Mouse (Mus musculus): Measurements from ENCODE around the gene Tom1l1.

The Tom1l1 gene

DNA sequence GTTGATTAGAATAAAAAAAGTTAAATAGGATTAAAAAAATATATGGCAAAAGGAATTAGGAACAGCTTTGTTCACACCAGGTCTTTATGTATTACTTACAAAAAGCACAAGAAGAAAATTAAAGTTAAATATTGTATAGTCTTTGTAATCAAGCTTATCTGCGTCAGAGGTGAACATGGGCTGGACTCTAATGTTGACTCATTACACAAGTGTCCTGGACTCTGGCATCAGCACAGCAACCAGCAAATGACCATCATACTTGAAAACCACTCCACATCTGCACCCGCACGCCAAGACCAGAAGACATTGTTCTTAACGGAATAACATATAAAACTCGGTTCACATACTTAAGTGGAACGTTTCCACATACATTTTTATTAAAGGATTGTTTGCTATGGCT lies 20.8 kb downstream of the Tom1l1 start:
- no peak for DNase-seq (ENCODE audit: low read depth)

DNA sequence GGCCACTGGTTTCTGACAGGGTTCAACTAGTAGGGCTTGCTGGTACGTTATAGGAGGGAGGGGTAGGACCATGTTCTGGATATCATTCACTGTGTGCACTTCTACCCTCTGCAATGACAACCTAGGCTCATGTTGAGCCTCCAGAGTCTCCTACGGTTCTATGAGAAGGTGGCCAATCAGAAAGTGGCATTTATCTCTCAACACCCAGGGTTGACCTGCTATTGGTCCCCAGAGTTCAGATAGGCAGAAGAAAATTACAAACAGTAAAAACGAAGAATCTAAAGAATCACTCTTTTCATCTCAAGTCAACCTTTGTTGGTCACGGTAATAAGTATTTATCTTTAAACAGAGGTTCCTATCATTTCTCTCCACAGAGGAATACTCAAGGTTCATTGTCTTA lies 21.2 kb downstream of the Tom1l1 start:
- no peak for DNase-seq (ENCODE audit: low read depth)

DNA sequence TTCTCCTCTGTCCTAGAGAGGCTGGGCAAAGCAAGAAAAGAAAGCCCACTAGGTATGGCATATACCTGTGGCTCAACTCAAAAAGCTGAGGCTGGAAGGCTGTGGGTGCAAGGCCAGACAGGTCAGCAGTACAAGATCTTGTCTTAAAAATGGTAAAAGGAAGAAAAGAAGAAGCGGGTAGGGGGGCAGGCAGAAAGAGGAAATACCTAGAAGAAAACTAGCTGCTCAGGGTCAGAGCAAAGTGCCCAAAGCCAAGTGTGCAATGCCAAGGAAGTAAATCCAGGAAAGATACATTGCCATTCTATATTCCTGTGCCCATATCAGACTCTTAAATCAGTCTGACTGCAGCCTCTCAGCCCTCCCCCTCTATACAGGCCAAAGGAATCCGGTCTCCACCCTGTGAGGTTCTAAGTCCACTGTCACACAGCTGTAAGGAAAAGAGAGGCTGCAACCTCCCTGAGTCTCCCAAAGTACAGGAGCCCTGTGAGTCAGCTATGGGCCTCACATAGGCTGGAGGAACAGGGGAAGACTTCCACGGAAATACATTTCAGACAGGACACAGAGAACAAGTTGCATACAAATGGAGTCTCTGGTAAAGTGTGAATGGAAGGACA lies 21.9 kb downstream of the Tom1l1 start:
- peak; percentile 36 for DNase-seq (ENCODE audit: low read depth)

DNA sequence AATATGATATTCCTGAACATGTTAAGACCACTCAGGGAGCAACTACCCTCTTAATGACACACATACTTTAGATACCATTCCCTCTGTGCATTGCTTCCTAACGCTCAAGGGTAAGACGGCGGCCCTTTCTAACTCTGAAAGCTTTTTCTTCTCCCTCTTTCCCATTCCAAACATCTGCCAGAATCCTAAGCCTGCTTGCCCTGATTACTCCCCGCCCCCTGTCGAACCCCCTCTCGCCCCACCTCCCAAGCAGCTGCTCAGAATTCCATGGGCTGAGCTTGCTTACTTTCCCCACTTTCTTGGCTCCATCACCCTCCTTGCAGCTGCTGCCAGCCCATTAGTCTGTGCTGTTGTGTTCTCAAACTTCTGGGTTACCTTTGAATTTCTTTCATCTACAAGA lies 23.0 kb downstream of the Tom1l1 start:
- DNase-seq (ENCODE audit: low read depth) = peak; percentile 79

DNA sequence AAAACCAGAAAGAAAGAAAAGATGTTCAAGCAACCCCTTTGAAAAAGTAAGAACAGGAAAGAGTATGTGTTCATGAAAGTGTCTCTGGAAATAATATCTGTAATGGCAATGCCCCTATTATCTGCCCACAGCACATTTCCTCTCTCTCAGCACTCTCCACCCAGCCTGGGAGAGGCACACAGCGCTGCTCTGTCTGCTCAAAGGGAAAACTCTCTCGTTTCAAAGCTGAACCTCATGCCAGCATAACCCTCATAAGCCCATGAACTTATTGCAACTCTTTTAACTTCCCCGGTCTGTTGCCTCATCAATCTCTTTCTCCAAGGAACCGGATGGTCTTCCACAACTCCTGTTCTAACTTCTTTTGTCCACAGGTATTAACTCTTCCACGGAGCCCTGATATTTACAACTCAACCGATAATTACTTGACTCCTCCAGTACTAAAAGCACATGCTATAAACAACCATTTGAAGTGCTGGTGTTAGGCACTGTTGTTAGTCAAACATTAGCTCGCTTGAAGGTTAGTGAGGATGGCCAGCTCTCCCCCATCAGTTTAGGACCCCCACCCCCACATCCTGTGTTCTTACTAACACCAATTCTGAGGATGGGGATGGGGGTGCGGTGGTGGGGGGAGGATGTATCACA lies 23.7 kb downstream of the Tom1l1 start:
- DNase-seq (ENCODE audit: low read depth) = no peak

DNA sequence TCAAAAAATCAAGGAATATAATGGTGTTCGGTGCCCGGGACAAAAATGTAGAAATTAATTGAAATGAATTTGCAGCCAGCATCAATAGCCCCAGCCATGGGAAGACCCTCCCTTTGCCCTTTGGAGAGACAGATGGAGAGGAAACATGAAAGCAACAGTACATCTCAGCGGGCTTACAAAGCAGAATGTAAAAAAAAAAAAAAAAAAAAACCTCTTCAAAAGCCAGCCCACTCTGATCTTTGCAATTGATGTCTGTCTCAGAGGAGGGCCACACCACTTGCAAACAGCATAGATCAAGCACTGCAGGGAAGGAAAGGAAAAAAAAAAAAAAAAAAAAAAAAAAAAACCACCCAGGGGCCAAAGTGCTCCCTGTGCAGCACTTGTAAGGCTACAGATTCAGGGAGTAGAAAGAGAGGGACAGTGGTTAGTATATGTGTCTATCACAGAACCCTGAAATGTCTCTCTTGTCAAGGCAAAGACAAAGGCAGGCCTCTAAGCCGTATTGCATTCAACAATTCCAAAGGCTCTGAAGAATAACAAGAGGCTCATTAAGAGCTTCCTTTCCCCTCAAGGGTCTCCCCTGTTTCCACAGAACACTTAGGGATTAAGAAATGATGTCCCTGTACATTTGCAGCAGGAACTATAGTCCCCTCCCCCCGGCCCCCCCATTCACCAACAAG lies 24.4 kb downstream of the Tom1l1 start:
- DNase-seq (ENCODE audit: low read depth) = no peak

DNA sequence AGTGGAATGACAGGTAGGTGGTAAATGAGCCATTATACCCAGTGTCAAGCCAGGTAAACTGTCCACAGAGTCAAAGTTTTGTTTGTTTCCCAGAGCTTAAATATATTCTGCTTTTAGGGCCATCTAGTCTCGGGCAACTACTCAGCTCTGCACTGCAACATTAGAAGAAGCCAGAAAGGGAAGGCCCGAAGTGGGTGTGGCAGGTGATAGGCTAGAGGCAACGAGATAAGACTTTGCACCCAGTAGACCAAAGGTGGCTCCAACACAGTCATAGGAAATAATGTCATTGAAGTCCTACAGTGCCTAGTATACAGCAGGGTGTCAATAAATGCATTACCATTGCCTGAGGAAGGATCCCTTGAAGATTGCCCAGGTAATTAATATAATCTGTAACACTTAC lies 25.1 kb downstream of the Tom1l1 start:
- no peak for DNase-seq (ENCODE audit: low read depth)

DNA sequence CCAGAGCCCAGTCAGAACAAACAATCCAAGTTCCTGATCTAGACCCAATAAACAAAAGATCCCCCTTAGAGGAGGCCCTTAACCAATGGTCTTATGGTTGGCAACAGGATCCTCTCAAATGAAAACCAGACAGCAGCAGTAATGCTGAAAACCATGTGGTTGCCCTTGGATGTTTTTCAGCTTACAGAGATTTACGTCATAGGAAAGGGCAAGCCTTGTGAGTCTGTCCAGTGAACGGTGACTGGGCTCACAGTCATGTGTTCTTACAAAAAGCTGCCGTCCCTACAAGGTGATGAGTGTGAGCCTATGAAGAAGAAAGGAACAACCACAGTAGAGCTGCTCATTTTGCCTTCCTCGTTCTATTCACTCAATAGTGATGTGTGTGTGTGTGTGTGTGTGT lies 27.5 kb downstream of the Tom1l1 start:
- peak; percentile 91 for DNase-seq (ENCODE audit: low read depth)

DNA sequence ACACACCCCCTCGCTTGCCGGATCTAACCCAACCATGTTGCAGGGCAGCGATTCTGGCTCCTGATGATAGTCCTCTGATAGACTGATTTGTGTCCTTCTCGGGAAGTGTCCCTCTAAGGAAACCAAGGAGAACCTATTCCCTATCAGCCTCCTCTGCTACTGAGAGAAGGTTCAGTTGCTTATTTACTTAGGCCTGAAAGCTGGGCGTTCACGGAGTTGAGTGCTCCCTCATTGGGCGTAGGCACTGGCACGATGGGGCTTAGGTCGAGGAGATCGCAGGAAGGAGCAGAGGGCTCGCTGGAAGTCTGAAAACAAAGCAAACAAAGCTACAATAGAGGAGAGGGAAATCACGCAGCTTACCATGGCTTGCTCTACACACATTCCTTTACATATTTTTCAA lies 30.6 kb downstream of the Tom1l1 start:
- no peak for DNase-seq (ENCODE audit: low read depth)

DNA sequence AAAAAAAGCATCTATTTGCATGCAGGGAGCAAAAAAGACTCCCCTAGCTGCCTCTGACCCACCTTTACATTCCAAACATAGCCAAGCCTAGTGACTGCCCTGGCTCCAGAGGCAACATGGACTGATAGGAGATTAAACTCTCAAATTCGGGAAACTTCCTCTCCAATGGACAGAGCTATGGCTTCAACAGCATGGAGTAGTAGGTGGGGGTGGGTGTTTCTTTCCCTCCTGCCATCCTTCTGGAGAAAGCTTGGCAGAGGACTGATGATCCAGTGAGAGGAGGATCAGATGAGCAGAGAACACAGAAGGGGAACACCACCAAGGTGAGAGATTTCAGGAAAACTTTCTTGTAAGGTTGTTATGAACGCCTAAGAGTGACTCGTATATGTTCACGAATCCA lies 35.6 kb downstream of the Tom1l1 start:
- DNase-seq (ENCODE audit: low read depth) = no peak

DNA sequence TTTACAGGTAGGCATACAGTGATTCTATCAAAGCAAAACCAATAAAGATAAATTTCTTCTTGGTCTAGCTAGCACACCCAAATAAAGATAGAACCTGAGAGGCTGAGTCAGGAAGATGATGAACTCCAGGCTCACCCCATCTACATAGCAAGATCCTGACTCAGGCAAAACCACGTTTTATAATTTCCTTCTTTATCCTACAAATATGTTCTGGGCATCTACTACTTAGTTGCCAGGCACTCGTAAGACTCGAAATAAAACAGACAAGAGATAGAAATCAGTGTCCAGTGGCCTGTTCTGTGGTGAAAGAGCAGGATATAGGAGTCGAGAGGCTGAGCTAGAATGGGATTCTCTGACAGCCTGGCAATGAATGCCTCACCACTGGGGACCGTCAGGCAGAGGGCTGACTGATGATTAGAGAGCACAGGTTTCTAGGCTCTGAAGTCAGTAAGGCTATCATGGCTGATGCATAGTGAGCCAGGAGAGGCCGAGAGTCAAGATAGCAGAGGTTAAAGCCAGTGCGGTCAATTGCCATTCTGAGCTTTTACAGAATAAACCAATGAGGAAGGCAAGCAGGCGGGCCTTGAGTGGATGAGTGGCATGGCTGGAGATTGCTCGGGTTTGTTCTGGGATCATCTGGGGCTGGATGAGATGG lies 37.8 kb downstream of the Tom1l1 start:
- DNase-seq (ENCODE audit: low read depth) = peak; percentile 62

DNA sequence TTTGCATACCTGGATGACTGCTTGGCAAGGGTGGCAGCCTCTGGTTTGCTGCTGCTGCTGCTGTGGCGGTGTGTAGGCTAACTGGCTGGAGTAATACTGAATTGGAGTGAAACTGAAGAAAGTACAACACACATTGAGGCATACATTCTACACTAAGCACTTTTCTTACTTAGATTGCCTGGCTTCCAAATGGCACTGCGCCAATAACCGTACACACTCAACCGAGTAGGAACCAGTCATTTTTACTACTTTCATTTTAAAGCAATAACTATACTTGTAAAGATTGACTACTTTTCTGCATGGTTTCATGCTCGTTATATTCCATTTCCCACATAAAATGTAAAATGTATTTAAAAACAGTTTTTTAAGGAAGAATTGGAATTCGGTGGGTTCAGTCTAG lies 38.4 kb downstream of the Tom1l1 start:
- peak; percentile 63 for DNase-seq (ENCODE audit: low read depth)

DNA sequence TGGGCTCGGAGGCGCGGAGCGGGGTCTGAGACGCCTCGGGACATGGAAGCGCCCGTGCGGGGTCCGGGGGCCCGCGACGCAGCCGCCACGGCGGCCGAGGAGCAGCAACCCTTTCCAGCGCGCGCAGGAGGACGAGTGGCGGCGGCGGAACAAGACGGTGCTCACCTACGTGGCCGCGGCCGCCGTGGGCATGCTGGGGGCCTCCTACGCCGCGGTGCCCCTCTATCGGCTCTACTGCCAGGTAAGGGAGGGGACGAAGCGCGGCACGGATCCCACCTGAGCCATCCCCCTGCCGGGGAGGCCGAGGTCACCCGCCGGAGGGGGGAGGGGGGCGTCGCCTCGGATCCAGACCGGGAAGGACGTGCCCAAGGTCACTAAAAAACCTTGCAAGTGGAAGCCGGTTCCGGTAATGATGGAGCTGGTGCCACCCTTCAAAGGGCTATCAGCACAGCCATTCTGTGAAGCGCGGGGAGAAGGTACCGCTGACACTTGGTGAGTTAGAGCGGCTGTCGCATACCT lies 49.8 kb downstream of the Tom1l1 start:
- peak; percentile 45 for DNase-seq (ENCODE audit: low read depth)

DNA sequence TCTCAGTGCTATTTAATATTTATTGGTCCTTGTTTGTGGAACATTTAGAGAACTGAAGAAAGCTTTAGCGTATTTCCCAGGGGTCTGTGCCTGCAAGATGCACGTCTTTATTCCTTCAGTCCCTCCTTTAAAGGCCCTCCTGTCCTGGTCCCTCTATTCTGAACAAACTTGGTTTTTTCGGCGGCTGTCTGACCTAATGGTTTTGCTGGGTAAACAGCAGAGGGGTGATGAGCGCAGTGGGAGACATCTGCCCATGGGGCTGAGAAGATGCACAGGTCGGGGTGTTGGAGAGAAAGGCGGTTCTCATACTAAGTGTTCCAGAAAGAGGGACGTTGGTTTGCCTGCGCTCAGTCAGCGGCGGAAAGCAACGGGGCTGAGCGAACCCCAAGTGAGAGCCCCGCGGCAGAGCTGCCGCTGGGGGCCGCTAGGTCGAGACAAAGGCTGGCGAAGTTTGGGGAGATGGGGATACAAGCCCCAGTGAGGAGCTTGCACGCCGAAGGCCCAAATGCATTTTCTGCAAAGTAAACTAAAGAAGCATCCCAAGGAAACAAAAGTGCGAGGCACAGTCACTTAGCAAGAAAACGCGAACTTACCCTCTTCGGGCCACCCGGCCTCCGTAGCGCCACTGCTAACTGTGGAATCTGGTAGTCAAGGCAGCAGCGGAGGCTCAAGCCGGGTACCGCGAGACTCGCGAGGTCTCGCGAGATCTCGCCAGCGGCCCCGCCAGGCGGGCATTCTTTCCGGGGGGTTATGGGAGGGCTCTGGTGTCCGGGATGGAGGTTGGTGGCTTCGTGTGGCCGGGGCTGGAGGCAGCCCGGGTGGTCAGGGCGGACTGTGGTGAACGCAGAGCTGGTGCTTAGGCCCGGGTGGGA lies 50.5 kb downstream of the Tom1l1 start, which contains the start of the genes Stxbp4 and Cox11:
Gene Stxbp4 (minus strand): TSS at position 645 of the 872 bp plus-strand sequence.
Gene Cox11 (plus strand): TSS at position 734 of the 872 bp plus-strand sequence.
- DNase-seq (ENCODE audit: low read depth) = peak; percentile 98

DNA sequence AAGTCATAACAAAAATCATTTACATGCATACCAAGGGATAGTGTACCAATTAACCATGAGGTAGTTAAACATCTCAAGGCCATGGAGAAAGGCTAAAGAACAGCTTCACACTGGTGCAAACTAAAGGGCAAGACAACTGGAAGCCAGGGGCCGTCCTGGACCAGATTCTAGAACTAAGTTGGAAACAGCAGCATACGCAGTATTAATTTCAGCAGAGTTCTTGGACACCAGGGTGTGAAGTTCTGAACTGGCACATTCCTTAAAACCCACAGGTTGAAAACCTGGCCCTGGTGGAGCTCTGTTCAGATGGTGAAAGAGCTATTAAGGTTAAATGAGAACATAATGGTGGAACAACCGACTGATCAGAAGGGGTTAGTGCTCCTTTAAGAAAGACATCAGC lies 53.5 kb downstream of the Tom1l1 start:
- DNase-seq (ENCODE audit: low read depth) = no peak

DNA sequence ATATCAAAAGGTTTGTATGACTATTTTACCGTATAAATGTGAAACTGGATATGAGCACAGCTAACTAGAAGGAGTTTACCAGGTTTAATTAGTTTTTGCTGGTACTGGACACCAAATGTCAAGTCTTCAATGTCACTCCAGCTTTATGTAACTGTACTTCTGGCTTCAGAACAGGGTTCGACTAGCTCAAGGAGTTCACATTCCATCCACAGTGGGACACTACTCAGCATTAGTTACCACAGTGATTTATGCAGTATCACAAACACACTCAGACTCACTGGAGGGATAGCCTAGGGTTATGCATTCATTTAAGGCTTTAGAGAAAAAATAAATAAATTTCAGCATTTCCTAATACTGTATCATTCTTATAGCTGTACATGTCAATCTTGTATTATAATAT lies 55.7 kb downstream of the Tom1l1 start:
- DNase-seq (ENCODE audit: low read depth) = no peak

DNA sequence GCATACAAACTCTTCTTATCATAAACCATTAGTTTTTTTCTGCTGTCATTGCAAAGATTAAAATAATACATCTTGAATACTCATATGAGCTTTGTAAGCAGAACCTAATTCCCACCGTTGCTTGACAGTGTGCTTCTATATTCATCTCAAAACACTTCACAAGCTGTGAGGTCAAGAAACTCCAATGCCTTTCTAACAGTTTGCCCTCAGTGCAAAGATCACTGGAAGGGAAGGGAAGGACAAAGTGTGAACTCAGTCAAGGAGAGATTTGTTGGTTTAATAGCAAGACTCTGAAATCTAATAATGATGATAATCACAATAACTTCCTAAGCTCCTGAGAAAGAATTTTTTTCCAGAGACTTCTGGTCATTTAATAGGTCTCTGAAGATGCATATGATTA lies 60.4 kb downstream of the Tom1l1 start:
- no peak for DNase-seq (ENCODE audit: low read depth)

DNA sequence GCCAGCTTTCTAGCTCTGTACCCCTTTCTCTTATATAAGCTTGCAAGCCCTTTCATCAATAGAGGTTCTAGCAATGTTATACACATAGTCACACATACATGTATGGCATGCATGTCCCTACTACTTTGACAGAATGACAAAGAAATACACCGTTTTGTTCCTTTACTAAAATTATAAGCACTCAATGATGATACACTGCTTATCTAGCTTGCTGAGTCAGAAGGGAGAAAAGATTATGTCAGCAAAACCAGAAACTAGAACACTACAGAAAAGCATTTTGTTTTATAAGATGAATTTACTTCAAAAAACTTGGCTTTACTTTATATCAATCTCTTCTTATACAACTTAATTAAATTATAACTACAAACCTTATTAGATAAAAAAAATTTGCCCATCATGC lies 63.0 kb downstream of the Tom1l1 start:
- no peak for DNase-seq (ENCODE audit: low read depth)

DNA sequence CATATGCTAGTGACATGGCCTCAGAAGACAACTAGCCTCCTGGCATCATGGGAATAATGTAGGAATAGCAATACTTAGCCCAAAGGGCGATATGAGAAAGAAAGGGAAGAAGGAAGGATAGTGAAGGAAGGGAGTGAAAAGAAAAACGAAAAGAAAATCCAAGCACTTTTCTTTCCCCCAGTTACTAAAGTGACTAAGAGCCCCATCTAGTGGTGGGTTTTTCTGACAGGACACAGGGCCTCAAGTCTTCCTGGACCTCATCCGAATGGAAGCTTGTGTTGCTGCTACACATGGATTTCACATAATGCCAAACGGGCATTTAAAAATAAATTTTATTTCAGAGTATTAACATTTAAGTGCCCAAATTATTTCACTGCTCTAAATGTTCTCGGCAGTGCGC lies 64.7 kb downstream of the Tom1l1 start:
- peak; percentile 83 for DNase-seq (ENCODE audit: low read depth)

DNA sequence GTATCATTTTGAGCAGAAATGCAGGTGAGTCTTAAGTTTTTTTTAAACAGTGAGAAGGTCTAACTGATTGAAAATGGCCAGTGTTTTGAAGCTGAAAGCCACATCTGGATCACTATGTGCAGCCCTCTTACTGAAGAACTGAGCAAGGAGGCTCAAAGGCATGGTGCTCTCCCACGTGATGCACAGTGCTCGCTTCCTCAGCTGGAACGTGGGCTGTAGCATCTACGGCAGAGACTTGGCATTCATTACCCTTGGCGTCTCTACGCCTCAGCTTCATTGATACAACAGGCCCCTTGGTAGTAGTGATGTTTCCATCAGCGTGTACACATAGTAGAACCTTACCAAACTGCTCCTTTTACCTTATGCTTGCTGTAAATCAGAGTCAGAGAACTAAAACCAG lies 65.7 kb downstream of the Tom1l1 start:
- no peak for DNase-seq (ENCODE audit: low read depth)

DNA sequence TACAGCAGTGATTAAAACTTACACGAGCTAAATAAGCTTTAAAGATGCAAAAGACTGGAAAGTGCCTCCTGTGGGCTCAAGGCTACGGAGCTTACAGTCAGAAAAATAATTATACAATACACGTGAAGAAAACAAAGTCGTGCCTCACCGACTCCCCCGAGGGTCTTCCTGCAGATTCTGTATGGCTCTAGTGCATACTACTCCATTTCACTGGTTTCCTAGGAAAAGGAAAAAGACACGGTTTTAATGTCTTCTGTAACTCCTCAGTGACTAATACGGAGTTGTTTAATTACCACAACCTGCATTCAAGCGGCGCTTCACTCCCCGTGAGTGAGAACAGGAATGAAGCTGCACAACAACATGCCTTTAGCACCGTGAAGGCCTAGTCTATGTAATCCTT lies 66.1 kb downstream of the Tom1l1 start:
- DNase-seq (ENCODE audit: low read depth) = no peak

DNA sequence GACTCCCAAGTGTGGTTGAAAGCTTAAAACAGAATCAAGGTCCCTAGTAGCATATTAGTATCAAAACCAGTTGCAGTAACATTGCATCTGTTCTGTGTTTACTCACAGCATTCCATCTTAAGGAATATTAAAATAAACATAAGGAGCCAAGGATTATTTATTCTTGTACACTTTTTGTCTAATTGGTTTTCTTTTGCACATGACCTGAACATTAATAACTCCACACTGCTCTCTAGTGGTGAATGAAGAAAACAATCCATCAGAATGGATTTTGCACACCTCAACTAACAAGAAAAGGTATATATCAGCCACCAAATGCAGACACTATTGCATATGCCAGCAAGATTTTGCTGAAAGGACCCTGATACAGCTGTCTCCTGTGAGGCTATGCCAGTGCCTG lies 71.7 kb downstream of the Tom1l1 start:
- peak; percentile 66 for DNase-seq (ENCODE audit: low read depth)
